Mouse (Mus musculus): ENCODE data around the gene Sfta2. TPM values are rescaled to one million over a fixed set of nuclear protein-coding genes. Genes with fewer than 3 reads are reported as not detected.

Gene Sfta2
- polyA plus RNA-seq, 1 experiment = not detected

- H3K27me3 ChIP-seq (ENCODE audit: control insufficient read depth, insufficient read depth, low read length) = no peaks in the 10 kb centered on the region
- H3K4me1 ChIP-seq (ENCODE audit: control insufficient read depth, insufficient read depth, insufficient read length, low read length) = no peaks in the 10 kb centered on the region
- peaks cover 72% of the 10 kb centered on the region for H3K36me3 ChIP-seq (ENCODE audit: control insufficient read depth, insufficient read depth, low read length)
- WGBS = 86% methylated on average over 18 of the region's 18 CpGs
- H3K27ac ChIP-seq (ENCODE audit: insufficient read depth, low read depth, low read length) = no peak overlapping the region
- TF ChIP-seq POLR2A (IDR thresholded peaks at IDR 0.05; ENCODE audit: low read depth, low read length) = no peak
- no peak for TF ChIP-seq CTCF (IDR thresholded peaks at IDR 0.05; ENCODE audit: extremely low read depth, insufficient read length, insufficient replicate concordance, low read depth, low read length)
- no peak overlapping the region for H3K4me3 ChIP-seq (ENCODE audit: low read depth, low read length)
These were observed 88.7 kb downstream of the Sfta2 start for GRCm38 (mm10) chr17:35689936-35690645.

DNA sequence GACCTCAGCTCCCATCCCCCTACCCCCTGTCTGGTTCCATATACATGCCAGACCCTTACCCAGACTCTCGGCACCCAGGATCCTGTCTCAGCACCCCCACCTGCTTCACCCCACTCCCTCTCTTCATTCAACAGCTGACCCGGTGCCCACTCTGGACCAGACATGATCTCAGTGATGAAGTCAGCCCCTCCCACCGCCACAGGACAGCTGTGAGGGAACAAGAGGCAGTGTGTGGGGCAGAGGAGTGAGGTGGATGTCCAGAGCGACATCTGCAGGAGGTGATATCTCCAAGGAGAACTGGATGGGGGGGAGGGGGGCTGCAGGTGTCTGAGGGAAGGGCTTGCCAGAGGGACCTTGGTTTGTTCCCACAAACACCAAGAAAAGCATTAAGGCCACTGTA lies 90.5 kb downstream of the Sfta2 start:
- no peak overlapping the region for H3K27ac ChIP-seq (ENCODE audit: insufficient read depth, low read depth, low read length)
- H3K4me3 ChIP-seq (ENCODE audit: low read depth, low read length) = no peak overlapping the region
- H3K36me3 ChIP-seq (ENCODE audit: control insufficient read depth, insufficient read depth, low read length) = peaks cover 58% of the 10 kb centered on the region

GRCm38 (mm10) chr17:35692368-35692767 lies 91.0 kb downstream of the Sfta2 start:
- TF ChIP-seq POLR2A (IDR thresholded peaks at IDR 0.05; ENCODE audit: low read depth, low read length) = no peak
- TF ChIP-seq CTCF (IDR thresholded peaks at IDR 0.05; ENCODE audit: extremely low read depth, insufficient read length, insufficient replicate concordance, low read depth, low read length) = no peak
- Histone ChIP-seq H3K27me3 (ENCODE audit: control insufficient read depth, insufficient read depth, low read length) (no peaks in the 10 kb centered on the region), H3K27ac (ENCODE audit: insufficient read depth, low read depth, low read length) (no peak overlapping the region), H3K36me3 (ENCODE audit: control insufficient read depth, insufficient read depth, low read length) (peaks cover 52% of the 10 kb centered on the region), H3K4me3 (ENCODE audit: low read depth, low read length) (no peak overlapping the region), H3K4me1 (ENCODE audit: control insufficient read depth, insufficient read depth, insufficient read length, low read length) (peaks cover 2% of the 10 kb centered on the region; the same call in 1 of the 2 replicates)
- 72% methylated on average over 4 of the region's 4 CpGs for WGBS

More for the DNA sequence above, 90.5 kb downstream of the Sfta2 start:
- Histone ChIP-seq H3K4me1 (ENCODE audit: control insufficient read depth, insufficient read depth, insufficient read length, low read length) (no peaks in the 10 kb centered on the region), H3K27me3 (ENCODE audit: control insufficient read depth, insufficient read depth, low read length) (no peaks in the 10 kb centered on the region)
- TF ChIP-seq POLR2A (IDR thresholded peaks at IDR 0.05; ENCODE audit: low read depth, low read length) (no peak), CTCF (IDR thresholded peaks at IDR 0.05; ENCODE audit: extremely low read depth, insufficient read length, insufficient replicate concordance, low read depth, low read length) (no peak)
- 77% methylated on average over 4 of the region's 4 CpGs for WGBS

GRCm38 (mm10) chr17:35693906-35694305 lies 92.6 kb downstream of the Sfta2 start:
- no peak overlapping the region for H3K4me3 ChIP-seq (ENCODE audit: low read depth, low read length)
- H3K27me3 ChIP-seq (ENCODE audit: control insufficient read depth, insufficient read depth, low read length) = no peaks in the 10 kb centered on the region
- H3K36me3 ChIP-seq (ENCODE audit: control insufficient read depth, insufficient read depth, low read length) = peaks cover 40% of the 10 kb centered on the region
- 87% methylated on average over 5 of the region's 5 CpGs for WGBS
- H3K27ac ChIP-seq (ENCODE audit: insufficient read depth, low read depth, low read length) = no peak overlapping the region
- TF ChIP-seq POLR2A (IDR thresholded peaks at IDR 0.05; ENCODE audit: low read depth, low read length) (no peak), CTCF (IDR thresholded peaks at IDR 0.05; ENCODE audit: extremely low read depth, insufficient read length, insufficient replicate concordance, low read depth, low read length) (no peak)
- peaks cover 11% of the 10 kb centered on the region for H3K4me1 ChIP-seq (ENCODE audit: control insufficient read depth, insufficient read depth, insufficient read length, low read length)

DNA sequence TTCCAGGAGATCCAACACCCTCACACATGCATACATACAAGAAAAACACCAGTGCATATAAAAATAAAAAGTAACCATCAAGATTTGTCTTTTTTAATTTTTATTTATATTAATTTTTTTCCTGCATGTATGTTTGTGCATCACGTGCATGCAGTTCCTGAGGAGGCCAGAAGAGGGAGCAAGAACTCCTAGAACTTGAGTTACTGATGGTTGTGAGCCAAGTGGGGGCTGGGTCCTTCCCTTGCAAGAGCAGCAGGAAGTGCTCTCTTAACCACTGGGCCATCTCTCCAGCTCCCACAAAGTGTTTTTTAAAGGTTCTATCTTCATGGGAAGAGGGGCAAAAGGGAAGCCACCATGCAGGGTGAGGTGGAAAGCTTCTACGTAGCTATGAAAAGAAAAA lies 93.9 kb downstream of the Sfta2 start:
- no peak overlapping the region for H3K4me3 ChIP-seq (ENCODE audit: low read depth, low read length)
- peaks cover 18% of the 10 kb centered on the region for H3K4me1 ChIP-seq (ENCODE audit: control insufficient read depth, insufficient read depth, insufficient read length, low read length)
- peaks cover 30% of the 10 kb centered on the region for H3K36me3 ChIP-seq (ENCODE audit: control insufficient read depth, insufficient read depth, low read length)
- H3K27me3 ChIP-seq (ENCODE audit: control insufficient read depth, insufficient read depth, low read length) = no peaks in the 10 kb centered on the region
- H3K27ac ChIP-seq (ENCODE audit: insufficient read depth, low read depth, low read length) = no peak overlapping the region
- TF ChIP-seq POLR2A (IDR thresholded peaks at IDR 0.05; ENCODE audit: low read depth, low read length) = no peak
- peak; percentile 56; the same call in 1 of the 2 replicates for TF ChIP-seq CTCF (IDR thresholded peaks at IDR 0.05; ENCODE audit: extremely low read depth, insufficient read length, insufficient replicate concordance, low read depth, low read length)
- WGBS = 91% methylated on average over 2 of the region's 2 CpGs

- 28% methylated on average over 6 of the region's 6 CpGs for WGBS
- peaks cover 18% of the 10 kb centered on the region for H3K4me1 ChIP-seq (ENCODE audit: control insufficient read depth, insufficient read depth, insufficient read length, low read length)
- no peaks in the 10 kb centered on the region for H3K27me3 ChIP-seq (ENCODE audit: control insufficient read depth, insufficient read depth, low read length)
- no peak overlapping the region for H3K27ac ChIP-seq (ENCODE audit: insufficient read depth, low read depth, low read length)
- H3K36me3 ChIP-seq (ENCODE audit: control insufficient read depth, insufficient read depth, low read length) = peaks cover 22% of the 10 kb centered on the region
- no peak overlapping the region for H3K4me3 ChIP-seq (ENCODE audit: low read depth, low read length)
- TF ChIP-seq POLR2A (IDR thresholded peaks at IDR 0.05; ENCODE audit: low read depth, low read length) (no peak), CTCF (IDR thresholded peaks at IDR 0.05; ENCODE audit: extremely low read depth, insufficient read length, insufficient replicate concordance, low read depth, low read length) (no peak)
These were observed 95.3 kb downstream of the Sfta2 start for GRCm38 (mm10) chr17:35696691-35697090.

DNA sequence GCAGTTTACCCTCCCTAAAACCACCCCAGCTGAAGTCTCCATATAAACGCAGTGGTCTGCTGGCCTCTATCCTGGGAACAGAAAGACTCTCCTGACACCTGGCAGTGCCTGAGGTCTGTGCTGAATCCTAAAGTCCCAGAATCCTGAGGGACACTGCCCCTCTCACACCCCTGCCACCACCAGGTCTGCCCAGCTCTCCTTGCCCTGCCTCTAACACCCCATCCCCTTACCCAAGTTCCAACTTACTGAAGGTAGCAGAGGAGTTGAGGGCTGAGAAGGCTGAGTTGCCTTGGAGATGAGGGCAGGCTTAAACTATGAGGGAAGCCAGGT lies 96.0 kb downstream of the Sfta2 start:
- 23% methylated on average over 1 of the region's 1 CpGs for WGBS
- no peak for TF ChIP-seq POLR2A (IDR thresholded peaks at IDR 0.05; ENCODE audit: low read depth, low read length)
- no peak for TF ChIP-seq CTCF (IDR thresholded peaks at IDR 0.05; ENCODE audit: extremely low read depth, insufficient read length, insufficient replicate concordance, low read depth, low read length)
- H3K36me3 ChIP-seq (ENCODE audit: control insufficient read depth, insufficient read depth, low read length) = peaks cover 15% of the 10 kb centered on the region
- peak overlapping the region; percentile 48 for H3K27ac ChIP-seq (ENCODE audit: insufficient read depth, low read depth, low read length)
- peaks cover 18% of the 10 kb centered on the region for H3K4me1 ChIP-seq (ENCODE audit: control insufficient read depth, insufficient read depth, insufficient read length, low read length)
- H3K4me3 ChIP-seq (ENCODE audit: low read depth, low read length) = peak overlapping the region; percentile 52
- no peaks in the 10 kb centered on the region for H3K27me3 ChIP-seq (ENCODE audit: control insufficient read depth, insufficient read depth, low read length)

All from small intestine, adult 2 months (tissue).